Mouse (Mus musculus): ENCODE data around the gene Met.

Gene Met

GRCm38 (mm10) chr6:17491502-17491901 lies 27.9 kb downstream of the Met start:
- no peak for DNase-seq (ENCODE audit: low read depth, low spot score)

- DNase-seq (ENCODE audit: low read depth, low spot score): no peak
Observed at GRCm38 (mm10) chr6:17492062-17492461, 28.5 kb downstream of the Met start.

GRCm38 (mm10) chr6:17495413-17495812 lies 31.8 kb downstream of the Met start:
- no peak for DNase-seq (ENCODE audit: low read depth, low spot score)

- DNase-seq (ENCODE audit: low read depth, low spot score): no peak
Observed at GRCm38 (mm10) chr6:17497366-17497765, 33.8 kb downstream of the Met start.

- DNase-seq (ENCODE audit: low read depth, low spot score): no peak
Observed at GRCm38 (mm10) chr6:17498801-17499200, 35.2 kb downstream of the Met start.

- no peak for DNase-seq (ENCODE audit: low read depth, low spot score)
Observed at GRCm38 (mm10) chr6:17501440-17501839, 37.8 kb downstream of the Met start.

- DNase-seq (ENCODE audit: low read depth, low spot score): no peak
Observed at GRCm38 (mm10) chr6:17502311-17502710, 38.7 kb downstream of the Met start.

- no peak for DNase-seq (ENCODE audit: low read depth, low spot score)
Observed at GRCm38 (mm10) chr6:17503724-17504123, 40.1 kb downstream of the Met start.

- DNase-seq (ENCODE audit: low read depth, low spot score): no peak
Observed at GRCm38 (mm10) chr6:17505530-17505929, 41.9 kb downstream of the Met start.

GRCm38 (mm10) chr6:17506831-17507230 lies 43.2 kb downstream of the Met start:
- DNase-seq (ENCODE audit: low read depth, low spot score): no peak

GRCm38 (mm10) chr6:17508184-17508583 lies 44.6 kb downstream of the Met start:
- no peak for DNase-seq (ENCODE audit: low read depth, low spot score)

- DNase-seq (ENCODE audit: low read depth, low spot score): no peak
Observed at GRCm38 (mm10) chr6:17508604-17509372, 45.2 kb downstream of the Met start.

GRCm38 (mm10) chr6:17513381-17513780 lies 49.8 kb downstream of the Met start:
- DNase-seq (ENCODE audit: low read depth, low spot score): no peak

- no peak for DNase-seq (ENCODE audit: low read depth, low spot score)
Observed at GRCm38 (mm10) chr6:17515775-17516460, 52.3 kb downstream of the Met start.

- no peak for DNase-seq (ENCODE audit: low read depth, low spot score)
Observed at GRCm38 (mm10) chr6:17521901-17522717, 58.5 kb downstream of the Met start.

- DNase-seq (ENCODE audit: low read depth, low spot score): no peak
Observed at GRCm38 (mm10) chr6:17522917-17523316, 59.3 kb downstream of the Met start.

- no peak for DNase-seq (ENCODE audit: low read depth, low spot score)
Observed at GRCm38 (mm10) chr6:17529490-17530269, 66.1 kb downstream of the Met start.

GRCm38 (mm10) chr6:17541615-17542014 lies 78.0 kb downstream of the Met start:
- no peak for DNase-seq (ENCODE audit: low read depth, low spot score)

GRCm38 (mm10) chr6:17542383-17542782 lies 78.8 kb downstream of the Met start:
- DNase-seq (ENCODE audit: low read depth, low spot score): no peak

GRCm38 (mm10) chr6:17545480-17545879 lies 81.9 kb downstream of the Met start:
- no peak for DNase-seq (ENCODE audit: low read depth, low spot score)

- no peak for DNase-seq (ENCODE audit: low read depth, low spot score)
Observed at GRCm38 (mm10) chr6:17546341-17546740, 82.7 kb downstream of the Met start.

- DNase-seq (ENCODE audit: low read depth, low spot score): no peak
Observed at GRCm38 (mm10) chr6:17546825-17547224, 83.2 kb downstream of the Met start.
